Mouse (Mus musculus) heart, embryonic 16.5 days (tissue): Measurements from ENCODE around the gene Phgdh. TPM values are rescaled to one million over a fixed set of nuclear protein-coding genes. Genes with fewer than 3 reads are reported as not detected.

Experiments used
- ATAC-seq: fragments of 200-750 bp; cut with Nextera tagmentation; replicated peaks from 2 replicates; pipeline ENCODE4 v1.8.0; 2017; ENCODE audit warnings: moderate number of reproducible peaks; ENCODE audit not compliant: insufficient read depth, low FRiP score; ENCODE audit errors: extremely low read depth
- H3K27ac ChIP-seq: fragments of 300-500 bp; sonication (generic); 2 replicates; pipeline ENCODE4 v1.5.1; 2014; ENCODE audit warnings: mild to moderate bottlenecking, low read length, control low read depth, moderate library complexity
- H3K27me3 ChIP-seq: fragments of 300-500 bp; sonication (generic); 2 replicates; pipeline ENCODE4 v1.6.1; 2014; ENCODE audit warnings: low read length, mixed read lengths; ENCODE audit not compliant: control insufficient read depth, insufficient read depth
- H3K36me3 ChIP-seq: fragments of 300-500 bp; sonication (generic); 2 replicates; pipeline ENCODE4 v1.6.1; 2014; ENCODE audit not compliant: control insufficient read depth, insufficient read depth
- H3K4me1 ChIP-seq: fragments of 300-500 bp; sonication (generic); 2 replicates; pipeline ENCODE4 v1.6.1; 2014; ENCODE audit warnings: low read length, mixed read lengths; ENCODE audit not compliant: control insufficient read depth, insufficient read depth
- H3K4me2 ChIP-seq: fragments of 300-500 bp; sonication (generic); 2 replicates; pipeline ENCODE4 v1.6.1; 2014; ENCODE audit warnings: low read depth, mild to moderate bottlenecking, control low read depth, low read length
- H3K4me3 ChIP-seq: fragments of 300-500 bp; sonication (generic); 2 replicates; pipeline ENCODE4 v1.5.1; 2014; ENCODE audit warnings: mild to moderate bottlenecking, control low read depth, low read length
- H3K9ac ChIP-seq: fragments of 300-500 bp; sonication (generic); 2 replicates; pipeline ENCODE4 v1.6.1; 2014; ENCODE audit warnings: low read length, control low read depth
- H3K9me3 ChIP-seq: fragments of 300-500 bp; sonication (generic); replicated peaks from 2 replicates; pipeline ENCODE4 v1.6.1; 2016; ENCODE audit warnings: low read length; ENCODE audit not compliant: control insufficient read depth
- WGBS: fragments of 180-500 bp; shearing (Covaris S2); extraction: QIAGEN DNeasy Blood & Tissue Kit; methylation state at CpG from one replicate; pipeline ENCODE4 v1.1.7; 2014; 5-methylcytosine and 5-hydroxymethylcytosine counted together
- polyA plus RNA-seq: library from polyadenylated mRNA; unstranded; fragments of >200 nt; fragmentation: Nextera tagmentation; extraction: Ambion mirVana; gene quantifications from 2 replicates; pipeline ENCODE4 v1.2.1, GENCODE M21; 2015

Gene Phgdh
- polyA plus RNA-seq, 1 experiment from 2014 or later: 112 TPM

DNA sequence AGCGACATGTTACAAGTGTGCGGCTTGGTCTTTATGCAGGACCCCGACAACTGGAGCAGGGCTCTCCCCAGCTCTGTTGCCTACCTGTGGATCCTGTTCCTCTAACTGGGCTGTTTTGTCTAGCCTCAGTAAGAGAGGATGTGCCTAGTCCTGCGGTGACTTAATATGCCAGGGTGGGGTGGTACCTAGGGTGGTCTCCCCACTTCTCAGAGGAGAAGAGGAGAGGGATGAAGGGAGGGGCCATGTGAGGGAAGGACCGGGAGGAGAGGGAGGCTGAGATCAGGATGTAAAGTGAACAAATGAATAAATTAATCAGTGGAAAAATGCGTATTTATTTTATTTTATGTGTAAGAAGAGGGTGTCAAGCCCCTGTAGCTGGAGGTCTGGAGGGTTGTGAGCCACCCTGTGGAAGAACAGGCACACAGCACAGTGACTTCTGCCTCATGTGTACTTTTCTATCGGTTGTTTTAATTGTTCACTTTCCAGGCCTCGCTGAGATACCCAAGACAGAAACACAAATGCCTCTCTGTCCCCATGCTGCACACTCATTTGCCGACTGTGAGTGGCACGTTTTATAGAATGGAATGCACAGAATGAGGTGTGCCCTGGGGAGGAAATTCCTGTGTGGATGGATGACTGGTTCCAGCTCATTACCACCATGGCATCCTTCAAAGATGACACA lies 15.7 kb upstream of the Phgdh start:
- H3K27me3 ChIP-seq: no peaks in the 10 kb centered on the region
- H3K4me2 ChIP-seq: no peak overlapping the region
- H3K4me1 ChIP-seq: peaks cover 4% of the 10 kb centered on the region
- H3K9me3 ChIP-seq: no peaks in the 10 kb centered on the region
- H3K36me3 ChIP-seq: no peaks in the 10 kb centered on the region
- H3K4me3 ChIP-seq: no peak overlapping the region
- ATAC-seq: no peak
- H3K27ac ChIP-seq: no peak overlapping the region
- WGBS: 63% methylated on average over 10 of the region's 10 CpGs
- H3K9ac ChIP-seq: no peak overlapping the region

DNA sequence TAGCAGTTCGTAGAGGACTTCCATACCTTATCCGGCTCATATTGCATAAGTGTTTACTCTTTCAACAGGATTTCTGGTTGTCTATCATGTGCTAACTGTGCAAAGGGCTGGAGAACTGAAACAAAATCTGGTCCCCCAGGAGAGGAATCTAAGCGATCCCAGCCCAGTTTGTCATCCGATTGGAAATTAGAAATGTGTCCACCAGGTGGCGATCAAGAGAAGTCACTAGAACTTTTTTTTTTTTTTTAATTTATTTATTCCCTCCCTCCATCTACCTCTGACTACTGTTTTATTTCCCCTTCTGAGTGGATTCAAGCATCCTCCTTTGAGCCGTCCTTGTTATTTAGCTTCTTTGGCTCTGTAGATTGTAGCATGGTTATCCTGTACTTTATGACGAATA lies 14.1 kb upstream of the Phgdh start:
- peaks cover 4% of the 10 kb centered on the region for H3K4me1 ChIP-seq
- no peaks in the 10 kb centered on the region for H3K36me3 ChIP-seq
- H3K4me2 ChIP-seq: no peak overlapping the region
- no peak overlapping the region for H3K27ac ChIP-seq
- 29% methylated on average over 7 of the region's 7 CpGs for WGBS
- no peaks in the 10 kb centered on the region for H3K27me3 ChIP-seq
- H3K4me3 ChIP-seq: no peak overlapping the region
- no peak overlapping the region for H3K9ac ChIP-seq
- no peaks in the 10 kb centered on the region for H3K9me3 ChIP-seq
- ATAC-seq: no peak

DNA sequence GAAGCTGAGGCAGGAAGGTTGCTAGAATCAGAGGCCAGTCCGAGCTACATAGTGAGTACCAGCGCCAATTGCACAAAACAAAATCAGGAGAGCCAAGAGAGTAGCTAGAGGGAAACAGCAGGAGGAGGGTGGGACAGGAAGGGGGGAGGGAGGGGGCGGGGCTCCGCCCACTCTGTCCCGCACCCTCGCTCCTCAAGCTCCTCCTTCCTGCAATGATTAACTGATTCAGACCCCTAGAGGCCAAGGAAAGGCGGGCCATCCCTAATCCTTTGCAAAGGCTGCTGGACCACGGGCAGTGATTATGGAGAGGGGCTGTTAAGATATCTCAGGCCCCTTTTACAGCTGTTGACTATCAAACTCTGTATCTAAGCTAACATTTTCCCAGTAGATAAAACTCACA lies 8.9 kb upstream of the Phgdh start:
- no peak overlapping the region for H3K4me3 ChIP-seq
- 0 out of 2 replicates have a peak, but pooled peaks cover 2% of the 10 kb centered on the region for H3K9me3 ChIP-seq
- H3K9ac ChIP-seq: no peak overlapping the region
- WGBS: 20% methylated on average over 6 of the region's 8 CpGs
- H3K4me2 ChIP-seq: no peak overlapping the region
- H3K4me1 ChIP-seq: peaks cover 4% of the 10 kb centered on the region
- ATAC-seq: no peak
- H3K36me3 ChIP-seq: no peaks in the 10 kb centered on the region
- no peaks in the 10 kb centered on the region for H3K27me3 ChIP-seq
- no peak overlapping the region for H3K27ac ChIP-seq

DNA sequence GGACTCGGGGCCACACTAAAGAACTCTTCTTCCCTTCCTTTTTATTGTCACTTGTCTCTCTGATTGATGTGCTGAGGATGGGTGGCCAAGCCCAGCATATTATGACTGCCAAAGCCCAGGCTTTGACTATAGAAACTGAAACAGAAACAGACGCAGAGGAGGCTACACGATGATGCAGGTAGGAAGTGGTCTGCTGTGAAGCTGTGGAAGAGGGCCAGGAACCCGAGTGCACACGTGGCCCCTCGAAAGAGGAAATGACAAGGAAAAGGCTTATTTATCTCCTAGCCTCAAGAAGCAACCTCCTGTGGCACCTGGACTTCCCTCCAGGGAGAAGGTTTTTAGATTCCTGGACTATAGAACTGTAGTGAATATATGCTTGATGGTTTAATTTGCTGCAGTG lies 8.3 kb upstream of the Phgdh start:
- Histone ChIP-seq H3K36me3 (no peaks in the 10 kb centered on the region), H3K4me1 (no peaks in the 10 kb centered on the region), H3K4me3 (no peak overlapping the region), H3K9me3 (0 out of 2 replicates have a peak, but pooled peaks cover 2% of the 10 kb centered on the region), H3K9ac (no peak overlapping the region), H3K27ac (no peak overlapping the region), H3K27me3 (no peaks in the 10 kb centered on the region), H3K4me2 (no peak overlapping the region)
- WGBS: 65% methylated on average over 6 of the region's 6 CpGs
- no peak for ATAC-seq

DNA sequence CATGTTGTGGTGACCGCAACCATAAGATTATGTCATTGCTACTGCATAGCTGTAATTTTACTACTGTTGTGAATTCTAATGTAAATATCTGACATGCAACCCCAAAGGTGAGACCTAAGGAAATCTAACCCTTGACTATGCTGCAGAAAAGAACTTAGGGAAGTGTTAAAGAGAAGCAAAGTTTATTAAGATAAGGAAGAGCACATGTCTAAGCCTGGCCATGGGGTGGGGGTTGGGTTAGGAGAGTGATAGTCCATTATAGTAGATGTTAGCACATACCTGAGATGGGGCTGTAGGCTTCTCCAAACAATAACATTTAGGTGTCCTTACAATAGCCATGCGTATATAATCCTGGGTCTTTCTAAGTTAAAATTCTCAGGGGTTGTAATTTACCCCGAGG lies 3.4 kb upstream of the Phgdh start:
- no peak overlapping the region for H3K4me3 ChIP-seq
- no peak for ATAC-seq

DNA sequence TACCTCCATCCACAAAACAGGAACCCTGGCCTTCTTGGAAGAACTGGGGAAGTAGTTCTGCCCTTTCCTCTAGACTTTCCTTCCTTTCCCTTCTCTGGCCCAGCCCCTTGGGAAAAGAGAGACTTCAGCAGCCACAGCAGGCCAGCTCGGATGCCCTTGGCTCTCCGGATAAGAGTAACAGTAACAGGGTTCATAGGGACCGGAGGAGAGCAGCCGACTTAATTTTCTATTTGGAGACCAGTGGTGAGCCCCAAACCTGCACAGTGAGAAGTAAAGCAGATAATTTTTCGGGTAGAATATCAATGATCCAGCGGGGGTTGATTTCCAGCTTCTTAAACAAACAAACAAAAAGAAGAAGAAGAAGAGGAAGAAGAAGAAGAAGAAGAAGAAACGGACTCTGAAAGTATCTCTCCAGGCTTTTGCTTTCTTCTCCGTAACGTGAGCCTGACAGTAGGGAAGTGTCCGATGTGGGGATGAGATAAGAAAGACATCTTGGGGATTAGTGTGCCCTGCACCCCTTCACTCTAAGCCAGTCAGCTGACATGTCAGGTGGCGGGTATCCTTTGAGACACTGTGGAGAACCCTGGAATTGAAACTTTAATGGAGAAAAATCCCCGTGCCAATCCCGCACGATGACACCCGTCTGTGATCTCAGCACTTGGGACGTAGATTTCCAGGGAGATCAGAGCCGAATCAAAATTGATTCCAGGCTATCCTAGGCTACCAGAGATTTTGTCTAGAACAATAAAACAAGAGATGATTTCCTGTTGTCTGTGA lies 1.2 kb upstream of the Phgdh start:
- Histone ChIP-seq H3K4me2 (no peak overlapping the region), H3K27ac (no peak overlapping the region)

More for the DNA sequence above, 3.4 kb upstream of the Phgdh start:
- Histone ChIP-seq H3K9me3 (0 out of 2 replicates have a peak, but pooled peaks cover 2% of the 10 kb centered on the region), H3K27me3 (no peaks in the 10 kb centered on the region), H3K4me1 (peaks cover 4% of the 10 kb centered on the region; the same call in 1 of the 2 replicates), H3K9ac (no peak overlapping the region), H3K27ac (no peak overlapping the region), H3K4me2 (no peak overlapping the region), H3K36me3 (no peaks in the 10 kb centered on the region)
- 83% methylated on average over 3 of the region's 3 CpGs for WGBS

DNA sequence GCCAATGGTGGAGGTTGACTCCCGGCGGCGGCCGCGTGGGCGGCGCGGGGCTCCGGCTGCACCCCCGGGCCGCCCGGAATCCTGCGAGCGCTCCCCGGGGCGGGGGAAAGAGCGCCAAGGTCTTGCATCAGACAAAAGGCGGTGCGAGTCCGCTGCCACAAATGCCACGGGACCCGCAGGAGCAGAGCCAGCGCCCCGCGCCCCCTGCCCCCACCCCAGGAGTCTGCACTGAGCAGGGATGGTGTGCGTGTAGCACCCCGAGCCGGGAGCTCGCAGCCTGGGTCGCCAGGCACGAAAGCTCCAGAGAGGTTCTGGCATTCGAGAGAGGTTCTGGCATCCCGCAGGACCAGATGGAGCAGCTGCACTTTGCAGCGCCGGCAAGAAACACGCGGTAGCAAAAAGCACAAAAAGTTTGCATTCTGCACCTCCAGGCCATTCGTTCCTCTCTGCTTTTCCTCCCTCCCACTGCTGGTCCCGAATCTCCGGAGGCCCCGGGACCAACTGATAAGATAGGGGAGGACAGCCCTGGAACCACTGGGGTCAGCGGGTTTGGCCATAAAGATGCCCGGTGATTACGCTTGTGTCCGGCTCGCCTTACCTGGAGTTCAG lies 589 bp downstream of the Phgdh start:
- Histone ChIP-seq H3K4me3 (peak overlapping the region; percentile 69), H3K9me3 (no peaks in the 10 kb centered on the region), H3K4me2 (peak overlapping the region; percentile 94), H3K4me1 (peaks cover 5% of the 10 kb centered on the region), H3K9ac (peak overlapping the region; percentile 75), H3K27ac (peak overlapping the region; percentile 30), H3K27me3 (no peaks in the 10 kb centered on the region), H3K36me3 (no peaks in the 10 kb centered on the region)
- under 1% methylated on average over 45 of the region's 46 CpGs for WGBS
- ATAC-seq: peak; percentile 29

More for the DNA sequence above, 1.2 kb upstream of the Phgdh start:
- Histone ChIP-seq H3K4me1 (peaks cover 5% of the 10 kb centered on the region), H3K27me3 (no peaks in the 10 kb centered on the region), H3K4me3 (no peak overlapping the region), H3K9ac (no peak overlapping the region), H3K36me3 (no peaks in the 10 kb centered on the region), H3K9me3 (0 out of 2 replicates have a peak, but pooled peaks cover 2% of the 10 kb centered on the region)
- ATAC-seq: no peak
- 77% methylated on average over 17 of the region's 17 CpGs for WGBS

DNA sequence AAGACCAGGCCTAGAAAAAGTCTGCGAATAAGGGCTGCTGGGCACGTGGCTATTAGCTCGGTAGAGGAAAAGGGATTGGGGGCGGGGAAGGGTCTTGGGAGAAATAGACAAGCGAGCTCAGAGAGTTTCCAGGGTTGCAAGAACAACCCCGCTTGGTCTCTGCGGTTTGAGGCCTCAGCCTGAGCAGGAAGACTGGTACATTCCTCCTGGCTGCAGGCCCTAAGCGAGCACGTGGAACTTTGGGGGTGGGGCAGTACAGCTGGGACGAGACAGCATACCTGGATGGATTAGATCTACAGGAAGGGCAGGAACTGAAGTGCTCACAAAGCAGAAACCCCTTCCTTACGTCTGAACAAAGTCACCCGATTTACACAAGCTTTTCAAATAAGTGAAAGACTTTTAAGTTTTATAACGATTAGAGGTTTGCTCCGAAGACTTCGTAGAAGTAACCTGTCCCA lies 1.2 kb downstream of the Phgdh start:
- H3K4me2 ChIP-seq: peak overlapping the region; percentile 94
- no peak for ATAC-seq

More for the DNA sequence above, 1.2 kb downstream of the Phgdh start:
- Histone ChIP-seq H3K4me1 (peaks cover 5% of the 10 kb centered on the region), H3K4me3 (peak overlapping the region; percentile 69), H3K27ac (peak overlapping the region; percentile 30; the same call in 1 of the 2 replicates), H3K27me3 (no peaks in the 10 kb centered on the region), H3K9me3 (no peaks in the 10 kb centered on the region), H3K9ac (peak overlapping the region; percentile 75), H3K36me3 (no peaks in the 10 kb centered on the region)
- 11% methylated on average over 15 of the region's 15 CpGs for WGBS
